Mouse (Mus musculus): ENCODE measurements around the gene Hhatl.

DNA sequence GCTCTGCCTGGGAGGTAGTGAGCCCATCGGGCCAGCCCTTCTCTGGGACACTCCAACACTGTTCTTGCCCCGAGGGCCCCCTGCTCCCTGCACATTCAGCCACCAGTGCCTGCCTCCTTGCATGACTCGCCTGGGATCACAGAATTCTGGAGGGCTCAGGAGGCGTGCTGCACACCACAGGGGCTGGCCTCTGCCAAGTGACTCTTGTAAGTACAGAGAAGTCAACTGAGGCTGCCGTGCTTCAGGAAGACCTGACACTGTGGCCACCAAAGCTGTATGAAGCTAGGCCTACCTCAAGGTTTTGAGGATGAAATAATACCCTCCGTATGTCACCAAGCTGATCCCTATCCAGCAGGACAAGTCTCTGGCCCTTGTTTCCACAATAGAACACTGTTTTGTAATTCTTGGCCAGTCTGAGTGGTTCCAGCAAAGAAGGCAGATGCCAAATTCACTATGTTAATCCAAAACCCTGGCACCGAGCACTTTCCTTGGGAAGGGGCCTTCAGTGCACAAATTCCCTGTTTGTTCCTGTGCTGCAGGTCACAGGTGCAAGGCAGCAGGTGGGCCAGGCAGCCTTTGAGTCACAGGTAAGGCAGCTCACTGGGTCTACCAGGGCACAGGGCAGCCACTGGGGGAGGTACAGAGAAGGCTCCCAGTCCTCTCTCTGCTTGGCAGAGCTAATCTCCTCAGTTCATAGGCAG lies 27.6 kb upstream of the Hhatl start:
- TF ChIP-seq MAFK (IDR thresholded peaks at IDR 0.05; ENCODE audit: insufficient read depth, low read depth, low read length): no peak
- TF ChIP-seq ZNF384 (IDR thresholded peaks at IDR 0.05; ENCODE audit: low read depth, low read length): no peak
- no peak for TF ChIP-seq HCFC1 (IDR thresholded peaks at IDR 0.05; ENCODE audit: borderline replicate concordance, insufficient read depth, low read length)
- TF ChIP-seq CHD2 (IDR thresholded peaks at IDR 0.05; ENCODE audit: low read depth, low read length): no peak
